Comparison of ENCODE assay signal across 8 mouse cellular contexts in the genomic region with DNA sequence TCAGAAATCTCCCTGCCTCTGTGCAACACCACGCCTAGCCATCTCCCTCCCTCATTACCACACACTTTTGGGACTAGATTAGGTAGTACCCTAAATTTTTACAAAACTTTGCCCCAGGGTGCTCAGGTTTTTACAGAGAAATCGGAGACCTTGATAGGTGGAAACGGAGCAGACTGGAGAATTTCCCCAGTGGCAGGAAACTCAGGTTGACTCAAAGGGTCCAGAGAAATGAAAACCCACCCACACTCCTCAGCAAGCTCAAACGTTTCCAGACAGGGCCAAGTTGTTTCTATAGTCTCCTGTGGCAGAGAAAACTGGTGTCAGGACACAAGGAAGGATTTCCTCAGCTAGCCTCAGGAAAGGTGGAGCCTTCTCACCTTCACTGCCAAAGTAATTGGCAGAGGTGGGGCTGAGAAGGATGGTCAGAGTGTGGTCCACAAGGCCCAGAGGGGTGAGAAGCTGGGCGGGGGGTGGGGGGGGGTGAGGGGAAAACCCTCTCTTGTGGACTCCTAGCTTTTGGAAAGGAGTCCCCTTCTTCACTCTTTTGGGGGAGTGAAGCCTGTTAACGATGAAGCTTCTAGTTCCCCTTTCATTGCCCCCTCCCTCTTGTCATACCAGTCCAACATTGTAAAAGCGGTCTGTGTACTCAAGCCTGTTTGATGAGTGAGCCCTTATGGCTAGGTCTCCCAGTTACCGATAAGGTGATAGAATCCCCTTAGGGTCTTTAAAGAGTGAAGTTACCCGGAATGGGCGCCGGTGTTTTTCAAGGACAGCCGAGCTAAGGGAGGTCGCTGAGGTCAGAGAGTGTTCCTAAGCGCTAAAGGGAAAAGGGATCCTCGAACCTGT. TPM values are rescaled to one million over a fixed set of nuclear protein-coding genes. Genes with fewer than 3 reads are reported as not detected.
DNase-seq lines count a peak whose midpoint lies in the region; ATAC-seq and TF ChIP-seq lines count a peak whose summit lies in the region.

No protein-coding gene starts in this region.

- DNase-seq in heart, adult 2 months, result peak in 1 of 2 experiments; percentile 35
- no peak for DNase-seq in heart, postnatal 36 days
- no peak for DNase-seq in CH12.LX (ENCODE audit: extremely low read depth)
- DNase-seq in forebrain, postnatal 0 days, result no peak
- no peak for DNase-seq in liver, postnatal 0 days
- no peak for DNase-seq in gastrocnemius, postnatal 25 days
- no peak for DNase-seq in urinary bladder, postnatal 10 days (ENCODE audit: low spot score)
- no peak for DNase-seq in embryo, embryonic 10 days (ENCODE audit: low spot score)

- no peak for TF ChIP-seq EP300 in heart, adult 2 months (IDR thresholded peaks at IDR 0.05; ENCODE audit: insufficient read depth, low read depth, low read length)
- TF ChIP-seq EP300 in CH12.LX (IDR thresholded peaks at IDR 0.05; ENCODE audit: low read length), result 0 out of 2 replicates have a peak, but pooled peaks have one; percentile 8
- no peak for TF ChIP-seq EP300 in liver, postnatal 0 days (IDR thresholded peaks at IDR 0.05; ENCODE audit: low read depth)

- ATAC-seq in forebrain, postnatal 0 days, result no peak
- no peak for ATAC-seq in liver, postnatal 0 days

- no peak for TF ChIP-seq POLR2A in heart, adult 2 months (IDR thresholded peaks at IDR 0.05; ENCODE audit: insufficient read depth, low read depth, low read length)
- TF ChIP-seq POLR2A in CH12.LX (IDR thresholded peaks at IDR 0.05; ENCODE audit: low read depth, low read length), result no peak

- peak overlapping the region; percentile 97 for H3K27ac ChIP-seq in heart, adult 2 months
- H3K27ac ChIP-seq in CH12.LX (ENCODE audit: insufficient read depth, low read depth), result peak overlapping the region; percentile 70
- H3K27ac ChIP-seq in forebrain, postnatal 0 days (ENCODE audit: low read depth, low read length), result peak overlapping the region; percentile 94
- peak overlapping the region; percentile 94 for H3K27ac ChIP-seq in liver, postnatal 0 days (ENCODE audit: low read depth)

- no peak for TF ChIP-seq RAD21 in CH12.LX (IDR thresholded peaks at IDR 0.05; ENCODE audit: low read depth, low read length)

- no peaks in the 10 kb centered on the region for H3K27me3 ChIP-seq in heart, adult 2 months (ENCODE audit: control insufficient read depth, insufficient read depth, low read length)
- peaks cover 8% of the 10 kb centered on the region for H3K27me3 ChIP-seq in CH12.LX (replicated peaks)
- no peaks in the 10 kb centered on the region for H3K27me3 ChIP-seq in forebrain, postnatal 0 days (ENCODE audit: insufficient read depth, low read length)
- H3K27me3 ChIP-seq in liver, postnatal 0 days (ENCODE audit: insufficient read depth, low read length), result no peaks in the 10 kb centered on the region

- intact Hi-C loops in heart, adult 2 months (cut with DNase I), result no loop called here
- intact Hi-C loops in heart, postnatal 36 days (cut with DNase I), result loop anchor here (2.0 kb wide), 1 partner anchor 14 kb away; no protein-coding TSS in a partner anchor

- no peaks in the 10 kb centered on the region for H3K9me3 ChIP-seq in CH12.LX (replicated peaks; ENCODE audit: low read length)
- no peaks in the 10 kb centered on the region for H3K9me3 ChIP-seq in forebrain, postnatal 0 days (ENCODE audit: low read length)
- H3K9me3 ChIP-seq in liver, postnatal 0 days (ENCODE audit: low read length), result no peaks in the 10 kb centered on the region

- dilution Hi-C loops in CH12.LX (cut with MboI; ENCODE audit: extremely low pct_ligation_motif_present, extremely low pct_unique_long_range_greater_than_20kb, low sequenced_read_pairs), result no loop called here

- H3K4me2 ChIP-seq in CH12.LX (ENCODE audit: insufficient read depth, low read depth, poor library complexity, severe bottlenecking), result peak overlapping the region; percentile 70
- H3K4me2 ChIP-seq in forebrain, postnatal 0 days (ENCODE audit: low read depth), result peak overlapping the region; percentile 92
- peak overlapping the region; percentile 100 for H3K4me2 ChIP-seq in liver, postnatal 0 days (ENCODE audit: low read depth, low read length)

- peak overlapping the region; percentile 92 for H3K4me3 ChIP-seq in heart, adult 2 months
- H3K4me3 ChIP-seq in CH12.LX (replicated peaks in 1 of 3; ENCODE audit: low read depth in 2 of 3, low read length in 2 of 3, poor library complexity in 1 of 3), result peak overlapping the region; percentile 88 to 97 (median 88)
- H3K4me3 ChIP-seq in forebrain, postnatal 0 days (ENCODE audit: low read depth, low read length), result peak overlapping the region; percentile 92
- H3K4me3 ChIP-seq in liver, postnatal 0 days (ENCODE audit: low read depth, low read length), result peak overlapping the region; percentile 89

- H3K36me3 ChIP-seq in heart, adult 2 months (ENCODE audit: control insufficient read depth, insufficient read depth, low read length), result peaks cover 6% of the 10 kb centered on the region; the same call in 1 of the 2 replicates
- peaks cover 5 to 19% of the 10 kb centered on the region in 2 experiments for H3K36me3 ChIP-seq in CH12.LX (replicated peaks in 1 of 2; ENCODE audit: control insufficient read depth in 1 of 2, insufficient read depth in 1 of 2, low read length in 1 of 2)
- no peaks in the 10 kb centered on the region for H3K36me3 ChIP-seq in forebrain, postnatal 0 days (ENCODE audit: insufficient read depth)
- 0 out of 2 replicates have a peak, but pooled peaks cover 8% of the 10 kb centered on the region for H3K36me3 ChIP-seq in liver, postnatal 0 days (replicated peaks; ENCODE audit: insufficient read depth, low read length)

- in situ Hi-C loops in CH12.LX (cut with MboI; ENCODE audit: low pct_ligation_motif_present, low pct_unique_long_range_greater_than_20kb, low sequenced_read_pairs), result loop anchor here (25.0 kb wide), 1 partner anchor 117 kb away; no protein-coding TSS in a partner anchor

- 11% methylated on average over 15 of the region's 15 CpGs for WGBS in heart, adult 2 months
- WGBS in forebrain, postnatal 0 days, result 15% methylated on average over 15 of the region's 15 CpGs
- WGBS in liver, postnatal 0 days (ENCODE audit: insufficient replicate concordance), result 16% methylated on average over 14 of the region's 15 CpGs

- H3K79me2 ChIP-seq in heart, adult 2 months (replicated peaks; ENCODE audit: control insufficient read depth, insufficient read depth, low read length), result peaks cover 2% of the 10 kb centered on the region; the same call in 1 of the 2 replicates
- H3K79me2 ChIP-seq in CH12.LX (replicated peaks; ENCODE audit: control insufficient read depth, extremely low read depth, insufficient read depth, poor library complexity, severe bottlenecking), result peaks cover 43% of the 10 kb centered on the region

- peak overlapping the region; percentile 97 for H3K9ac ChIP-seq in heart, adult 2 months (ENCODE audit: low read depth, low read length)
- peak overlapping the region; percentile 97 for H3K9ac ChIP-seq in CH12.LX (ENCODE audit: insufficient read depth, low read depth)
- H3K9ac ChIP-seq in forebrain, postnatal 0 days, result peak overlapping the region; percentile 95
- H3K9ac ChIP-seq in liver, postnatal 0 days (replicated peaks), result peak overlapping the region; percentile 94

- H3K4me1 ChIP-seq in heart, adult 2 months (ENCODE audit: control insufficient read depth, insufficient read depth, low read length), result peaks cover 30% of the 10 kb centered on the region
- peaks cover 25 to 70% of the 10 kb centered on the region in 2 experiments for H3K4me1 ChIP-seq in CH12.LX (ENCODE audit: control insufficient read depth in 1 of 2, insufficient read depth in 2 of 2)
- peaks cover 22% of the 10 kb centered on the region for H3K4me1 ChIP-seq in forebrain, postnatal 0 days (ENCODE audit: insufficient read depth)
- H3K4me1 ChIP-seq in liver, postnatal 0 days (ENCODE audit: insufficient read depth), result peaks cover 67% of the 10 kb centered on the region

- no peak for TF ChIP-seq CTCF in heart, adult 2 months (IDR thresholded peaks at IDR 0.05)
- TF ChIP-seq CTCF in CH12.LX (conservative IDR thresholded peaks at IDR 0.05 in 1 of 2, IDR thresholded peaks at IDR 0.05 in 1 of 2; ENCODE audit: low read depth in 2 of 2, low read length in 2 of 2), result no peak
- no peak for TF ChIP-seq CTCF in forebrain, postnatal 0 days (IDR thresholded peaks at IDR 0.05; ENCODE audit: low read depth)
- no peak for TF ChIP-seq CTCF in liver, postnatal 0 days (IDR thresholded peaks at IDR 0.05; ENCODE audit: low read depth)

TF ChIP-seq in CH12.LX, 34 proteins besides CTCF, POLR2A, EP300 and RAD21 (continues in another document):
- TF ChIP-seq USF2 (conservative IDR thresholded peaks at IDR 0.05; ENCODE audit: low read depth, low read length), result no peak

RNA-seq across cellular contexts. Expression of gene Arhgef2, which starts 14.6 kb away (rescaled TPM):
- 10 to 100 TPM; 37.3 to 37.5 TPM for total RNA-seq in heart, adult 2 months (2021)
- 51.0 and 53.4 TPM in 2 replicates for polyA plus RNA-seq in heart, adult 2 months (2012; rRNA removed)
- 10 to 100 TPM; 42.2 to 51.1 TPM for total RNA-seq in heart, postnatal 36 days (2021)
- total RNA-seq in CH12.LX (2012; rRNA removed) (40.0 and 43.9 TPM in 2 replicates), CH12.LX (2014; rRNA removed) (15.0 and 18.5 TPM in 2 replicates)
- 31.4 and 43.1 TPM in 2 replicates for polyA plus RNA-seq in CH12.LX (2012; ENCODE audit: insufficient read length, low read depth)
- total RNA-seq in forebrain, postnatal 0 days (2014; rRNA removed), result 78.8 and 82.2 TPM in 2 replicates
- polyA plus RNA-seq in forebrain, postnatal 0 days (2015; fragmentation: Nextera tagmentation; extraction: Ambion mirVana), result 37.1 and 66.7 TPM in 2 replicates
- polyA plus RNA-seq in liver, postnatal 0 days (2015; fragmentation: Nextera tagmentation; extraction: Ambion mirVana), result 13.7 and 13.8 TPM in 2 replicates
- total RNA-seq in gastrocnemius, postnatal 25 days (2021), result 10 to 100 TPM; 28.1 to 33.0 TPM

RNA-seq across cellular contexts. Expression of gene Rxfp4, which starts 32.6 kb away (rescaled TPM):
- total RNA-seq in heart, adult 2 months (2021), result not detected
- polyA plus RNA-seq in heart, adult 2 months (2012; rRNA removed), result 0.41 TPM in 1 of 2 replicates, not detected in the other
- total RNA-seq in heart, postnatal 36 days (2021), result under 1 TPM in 1 of 2 experiments, not detected in 1; 0.22 TPM
- total RNA-seq in CH12.LX (2012; rRNA removed) (0.08 TPM in 1 of 2 replicates, not detected in the other), CH12.LX (2014; rRNA removed) (not detected in 2 replicates)
- not detected in 2 replicates for polyA plus RNA-seq in CH12.LX (2012; ENCODE audit: insufficient read length, low read depth)
- total RNA-seq in forebrain, postnatal 0 days (2014; rRNA removed), result not detected in 2 replicates
- polyA plus RNA-seq in forebrain, postnatal 0 days (2015; fragmentation: Nextera tagmentation; extraction: Ambion mirVana), result not detected in 2 replicates
- polyA plus RNA-seq in liver, postnatal 0 days (2015; fragmentation: Nextera tagmentation; extraction: Ambion mirVana), result not detected in 2 replicates
- not detected for total RNA-seq in gastrocnemius, postnatal 25 days (2021)

RNA-seq across cellular contexts. Expression of gene Ssr2, which starts 44.7 kb away (rescaled TPM):
- 10 to 100 TPM; 65.3 to 67.6 TPM for total RNA-seq in heart, adult 2 months (2021)
- polyA plus RNA-seq in heart, adult 2 months (2012; rRNA removed), result 80.0 and 115 TPM in 2 replicates
- total RNA-seq in heart, postnatal 36 days (2021), result 10 to 100 TPM; 70.7 to 73.8 TPM
- total RNA-seq in CH12.LX (2012; rRNA removed) (364 and 435 TPM in 2 replicates), CH12.LX (2014; rRNA removed) (325 and 377 TPM in 2 replicates)
- polyA plus RNA-seq in CH12.LX (2012; ENCODE audit: insufficient read length, low read depth), result 307 and 346 TPM in 2 replicates
- 170 and 254 TPM in 2 replicates for total RNA-seq in forebrain, postnatal 0 days (2014; rRNA removed)
- 204 and 233 TPM in 2 replicates for polyA plus RNA-seq in forebrain, postnatal 0 days (2015; fragmentation: Nextera tagmentation; extraction: Ambion mirVana)
- polyA plus RNA-seq in liver, postnatal 0 days (2015; fragmentation: Nextera tagmentation; extraction: Ambion mirVana), result 141 and 155 TPM in 2 replicates
- total RNA-seq in gastrocnemius, postnatal 25 days (2021), result 10 to 100 TPM; 52.2 to 63.2 TPM
